Mouse (Mus musculus) stomach, embryonic 16.5 days (tissue): ENCODE data around the gene Fsd1l. TPM values are rescaled to one million over a fixed set of nuclear protein-coding genes. Genes with fewer than 3 reads are reported as not detected.
A peak's percentile ranks its signal among the peaks of the same experiment; 100 is the strongest.

Source experiments
- ATAC-seq: fragments of 200-750 bp; cut with Nextera tagmentation; 2 replicates; pipeline ENCODE4 v1.8.0; 2017; ENCODE audit warnings: moderate number of reproducible peaks, moderate TSS enrichment; ENCODE audit not compliant: insufficient read depth, low FRiP score
- H3K27ac ChIP-seq: fragments of 300-500 bp; sonication (generic); 2 replicates; pipeline ENCODE4 v1.5.1; 2014; ENCODE audit warnings: low read length
- H3K27me3 ChIP-seq: fragments of 300-500 bp; sonication (generic); 2 replicates; pipeline ENCODE4 v1.6.1; 2014; ENCODE audit warnings: low read length, control low read depth, mixed read lengths; ENCODE audit not compliant: control insufficient read depth, insufficient read depth
- H3K36me3 ChIP-seq: fragments of 300-500 bp; sonication (generic); 2 replicates; pipeline ENCODE4 v1.6.1; 2014; ENCODE audit warnings: low read length; ENCODE audit not compliant: control insufficient read depth, insufficient read depth
- H3K4me1 ChIP-seq: fragments of 300-500 bp; sonication (generic); 2 replicates; pipeline ENCODE4 v1.6.1; 2014; ENCODE audit warnings: low read length, control low read depth, mixed read lengths; ENCODE audit not compliant: control insufficient read depth, insufficient read depth
- H3K4me2 ChIP-seq: fragments of 300-500 bp; sonication (generic); 2 replicates; pipeline ENCODE4 v1.6.1; 2014; ENCODE audit warnings: low read depth, low read length, mixed read lengths
- H3K4me3 ChIP-seq: fragments of 300-500 bp; sonication (generic); replicated peaks from 2 replicates; pipeline ENCODE4 v1.5.1; 2014; ENCODE audit warnings: mild to moderate bottlenecking, low read length
- H3K9ac ChIP-seq: fragments of 300-500 bp; sonication (generic); 2 replicates; pipeline ENCODE4 v1.6.1; 2014; ENCODE audit warnings: low read length
- H3K9me3 ChIP-seq: fragments of 300-500 bp; sonication (generic); replicated peaks from 2 replicates; pipeline ENCODE4 v1.6.1; 2016; ENCODE audit warnings: low read length, control low read depth; ENCODE audit not compliant: control insufficient read depth
- WGBS: fragments of 180-500 bp; shearing (Covaris S2); extraction: QIAGEN DNeasy Blood & Tissue Kit; methylation state at CpG from one replicate; pipeline ENCODE4 v1.1.7; 2014; 5-methylcytosine and 5-hydroxymethylcytosine counted together
- polyA plus RNA-seq: library from polyadenylated mRNA; unstranded; fragments of >200 nt; fragmentation: Nextera tagmentation; extraction: Ambion mirVana; gene quantifications from 2 replicates; pipeline ENCODE4 v1.2.1, GENCODE M21; 2015

Gene Fsd1l
- polyA plus RNA-seq, 1 experiment from 2014 or later, result 9.8 TPM

- no peaks in the 10 kb centered on the region for H3K27me3 ChIP-seq
Measured at GRCm38 (mm10) chr4:53594204-53594603, 37.1 kb upstream of the Fsd1l start.

DNA sequence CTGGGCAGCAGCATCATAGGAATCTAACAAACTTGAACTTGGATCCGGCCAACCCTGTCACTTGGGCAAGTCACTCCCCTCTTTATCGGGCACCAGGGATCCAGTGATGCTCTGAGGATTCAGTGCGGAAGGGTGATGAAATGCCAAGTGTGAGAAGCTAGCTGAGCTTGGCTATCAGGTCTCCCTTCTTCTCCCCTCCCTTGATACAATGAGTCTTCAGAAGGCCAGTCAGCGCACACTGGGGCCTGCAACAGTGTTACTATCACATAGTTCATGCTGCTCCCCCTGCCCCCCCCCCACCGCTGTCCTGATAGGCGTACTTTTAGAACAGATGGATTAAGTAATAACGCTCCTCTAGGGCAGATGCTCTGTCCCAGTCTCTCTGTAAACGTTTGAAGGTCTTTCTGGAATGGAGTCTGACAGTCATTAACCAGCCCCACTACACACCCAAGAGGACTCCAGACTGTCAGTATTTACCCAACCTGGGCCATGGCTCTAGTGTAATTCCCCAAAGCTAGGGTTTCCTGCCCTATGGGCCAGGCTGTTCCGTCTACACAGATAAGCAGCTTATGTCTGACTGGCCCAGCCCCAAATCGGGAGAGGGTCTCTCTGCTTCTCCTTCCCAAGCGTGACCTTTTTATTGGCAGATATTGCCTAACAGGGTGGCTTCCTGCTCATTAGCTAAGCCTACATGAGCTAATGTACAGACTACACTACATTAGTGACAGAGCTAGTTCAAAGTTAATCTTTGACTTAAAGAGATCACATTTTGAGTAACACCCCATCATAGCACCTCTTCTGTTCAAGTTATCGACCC lies 35.8 kb upstream of the Fsd1l start:
- Histone ChIP-seq H3K27ac (no peak overlapping the region), H3K9ac (peak overlapping the region; percentile 16; the same call in 1 of the 2 replicates), H3K9me3 (no peaks in the 10 kb centered on the region), H3K4me3 (no peak overlapping the region), H3K4me1 (0 out of 2 replicates have a peak, but pooled peaks cover 6% of the 10 kb centered on the region), H3K36me3 (no peaks in the 10 kb centered on the region), H3K27me3 (no peaks in the 10 kb centered on the region), H3K4me2 (no peak overlapping the region)
- 59% methylated on average over 12 of the region's 12 CpGs for WGBS
- peak; percentile 49; the same call in 1 of the 2 replicates for ATAC-seq

More at GRCm38 (mm10) chr4:53594204-53594603, 37.1 kb upstream of the Fsd1l start:
- no peak overlapping the region for H3K27ac ChIP-seq
- H3K9ac ChIP-seq, result 0 out of 2 replicates have a peak overlapping the region, but pooled peaks have one; percentile 14
- no peaks in the 10 kb centered on the region for H3K9me3 ChIP-seq
- no peak overlapping the region for H3K4me2 ChIP-seq
- H3K36me3 ChIP-seq, result no peaks in the 10 kb centered on the region
- no peak for ATAC-seq
- 0 out of 2 replicates have a peak, but pooled peaks cover 6% of the 10 kb centered on the region for H3K4me1 ChIP-seq
- H3K4me3 ChIP-seq, result no peak overlapping the region
- WGBS, result 33% methylated on average over 4 of the region's 4 CpGs

- Histone ChIP-seq H3K36me3 (no peaks in the 10 kb centered on the region), H3K27me3 (no peaks in the 10 kb centered on the region), H3K9me3 (no peaks in the 10 kb centered on the region), H3K4me3 (no peak overlapping the region), H3K27ac (peak overlapping the region; percentile 30), H3K9ac (peak overlapping the region; percentile 16; the same call in 1 of the 2 replicates), H3K4me2 (no peak overlapping the region), H3K4me1 (0 out of 2 replicates have a peak, but pooled peaks cover 6% of the 10 kb centered on the region)
- 70% methylated on average over 15 of the region's 15 CpGs for WGBS
- ATAC-seq, result 0 out of 2 replicates have a peak, but pooled peaks have one; percentile 23
Measured at GRCm38 (mm10) chr4:53596063-53596895, 35.0 kb upstream of the Fsd1l start.

DNA sequence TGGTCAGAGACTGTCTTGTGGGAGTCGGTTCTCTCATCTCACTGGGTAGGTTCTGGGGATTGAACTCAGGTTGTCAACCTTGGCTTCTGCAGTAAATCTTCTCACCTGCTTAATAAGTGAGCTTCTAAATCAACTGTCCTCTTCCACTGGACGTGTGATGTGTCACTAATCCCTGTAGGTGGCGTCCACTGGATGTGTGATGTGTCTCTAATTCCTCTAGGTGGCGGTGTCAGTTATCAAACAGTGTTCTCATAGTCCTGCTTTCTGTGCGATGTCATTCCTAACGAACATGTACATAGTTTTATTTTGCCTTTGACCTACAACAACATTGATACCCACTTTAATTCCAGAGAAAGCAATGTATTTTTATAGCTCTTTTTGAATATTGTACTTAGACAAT lies 30.8 kb upstream of the Fsd1l start:
- Histone ChIP-seq H3K36me3 (no peaks in the 10 kb centered on the region), H3K9me3 (no peaks in the 10 kb centered on the region), H3K27ac (no peak overlapping the region), H3K4me1 (0 out of 2 replicates have a peak, but pooled peaks cover 3% of the 10 kb centered on the region), H3K27me3 (no peaks in the 10 kb centered on the region), H3K4me2 (no peak overlapping the region), H3K9ac (no peak overlapping the region), H3K4me3 (no peak overlapping the region)
- no peak for ATAC-seq
- 56% methylated on average over 6 of the region's 6 CpGs for WGBS

- H3K9ac ChIP-seq, result no peak overlapping the region
- no peaks in the 10 kb centered on the region for H3K4me1 ChIP-seq
- no peak overlapping the region for H3K4me2 ChIP-seq
- no peak for ATAC-seq
- 79% methylated on average over 5 of the region's 5 CpGs for WGBS
- H3K36me3 ChIP-seq, result no peaks in the 10 kb centered on the region
- no peak overlapping the region for H3K4me3 ChIP-seq
- H3K27ac ChIP-seq, result no peak overlapping the region
- H3K9me3 ChIP-seq, result no peaks in the 10 kb centered on the region
- no peaks in the 10 kb centered on the region for H3K27me3 ChIP-seq
Measured at GRCm38 (mm10) chr4:53614576-53615225, 16.6 kb upstream of the Fsd1l start.

GRCm38 (mm10) chr4:53617968-53618367 lies 13.3 kb upstream of the Fsd1l start:
- Histone ChIP-seq H3K9ac (no peak overlapping the region), H3K4me1 (no peaks in the 10 kb centered on the region), H3K36me3 (no peaks in the 10 kb centered on the region), H3K4me3 (no peak overlapping the region), H3K27ac (no peak overlapping the region), H3K4me2 (no peak overlapping the region), H3K9me3 (no peaks in the 10 kb centered on the region), H3K27me3 (no peaks in the 10 kb centered on the region)
- ATAC-seq, result no peak
- 58% methylated on average over 3 of the region's 3 CpGs for WGBS

DNA sequence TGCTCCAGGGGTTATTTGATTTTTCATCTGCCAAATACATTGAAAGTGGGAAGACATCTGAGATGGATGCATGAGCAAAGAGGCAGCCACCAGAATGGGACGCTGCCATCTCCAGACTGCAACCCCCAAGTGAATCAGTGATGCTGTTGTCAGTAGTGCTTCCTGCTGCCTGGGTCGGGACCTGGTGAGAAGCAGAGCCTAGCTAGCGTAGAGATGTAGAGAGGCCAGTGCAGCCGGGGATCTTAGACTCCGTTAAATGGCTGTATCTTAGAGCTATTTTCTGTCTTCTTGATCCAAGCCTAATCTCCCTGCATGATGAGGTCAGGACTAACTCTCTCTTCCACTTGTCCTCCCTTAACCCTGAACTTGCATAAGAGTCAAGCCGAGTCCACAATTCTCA lies 11.2 kb upstream of the Fsd1l start:
- Histone ChIP-seq H3K4me2 (no peak overlapping the region), H3K4me3 (no peak overlapping the region), H3K9me3 (no peaks in the 10 kb centered on the region), H3K9ac (no peak overlapping the region), H3K4me1 (no peaks in the 10 kb centered on the region), H3K27ac (no peak overlapping the region), H3K27me3 (no peaks in the 10 kb centered on the region), H3K36me3 (no peaks in the 10 kb centered on the region)
- ATAC-seq, result no peak
- 87% methylated on average over 6 of the region's 6 CpGs for WGBS

- Histone ChIP-seq H3K27me3 (no peaks in the 10 kb centered on the region), H3K27ac (no peak overlapping the region), H3K9me3 (no peaks in the 10 kb centered on the region), H3K36me3 (no peaks in the 10 kb centered on the region), H3K4me2 (no peak overlapping the region), H3K4me1 (no peaks in the 10 kb centered on the region), H3K9ac (0 out of 2 replicates have a peak overlapping the region, but pooled peaks have one; percentile 18), H3K4me3 (no peak overlapping the region)
- ATAC-seq, result no peak
- 55% methylated on average over 6 of the region's 6 CpGs for WGBS
Measured at GRCm38 (mm10) chr4:53621084-53621483, 10.2 kb upstream of the Fsd1l start.
